Mouse (Mus musculus): ENCODE measurements around the gene Nfkbiz. TPM values are rescaled to one million over a fixed set of nuclear protein-coding genes. Genes with fewer than 3 reads are reported as not detected.

Gene Nfkbiz
- polyA plus RNA-seq, 1 experiment from 2014 or later: 16.0 TPM

DNA sequence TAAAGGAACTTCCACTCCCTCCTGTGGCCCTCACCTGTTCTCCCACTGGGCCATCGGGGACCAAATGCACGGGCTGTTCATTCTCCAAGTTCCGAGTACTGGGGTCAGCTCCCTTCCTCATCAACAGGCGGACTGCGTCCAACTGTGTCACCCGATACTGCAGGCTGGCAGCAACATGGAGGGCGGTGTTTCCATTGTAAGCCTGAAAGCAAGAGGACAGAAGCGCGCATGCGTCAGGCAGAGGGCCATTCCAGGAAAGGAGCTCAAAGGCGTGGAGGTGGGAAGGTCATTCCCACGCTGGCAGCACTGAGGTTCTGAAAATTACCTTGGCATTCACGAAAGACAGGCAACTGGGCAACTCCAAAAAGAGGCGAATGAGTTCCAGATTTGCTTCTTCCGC lies 24.8 kb downstream of the Nfkbiz start:
- H3K9ac ChIP-seq (replicated peaks; ENCODE audit: low read depth): no peak overlapping the region
- no peaks in the 10 kb centered on the region for H3K9me3 ChIP-seq (ENCODE audit: low read length)
- 83% methylated on average over 15 of the region's 15 CpGs for WGBS
- H3K27ac ChIP-seq (ENCODE audit: low read length): no peak overlapping the region
- peaks cover 56% of the 10 kb centered on the region for H3K36me3 ChIP-seq (ENCODE audit: insufficient read depth, low read length)
- no peak overlapping the region for H3K4me2 ChIP-seq (replicated peaks; ENCODE audit: low read depth, low read length)
- 0 out of 2 replicates have a peak, but pooled peaks cover 4% of the 10 kb centered on the region for H3K4me1 ChIP-seq (ENCODE audit: insufficient read depth, low read depth, low read length)
- TF ChIP-seq EP300 (IDR thresholded peaks at IDR 0.05): no peak
- TF ChIP-seq CTCF (IDR thresholded peaks at IDR 0.05): no peak
- ATAC-seq (no peak), DNase-seq (ENCODE audit: low spot score) (no peak)
- H3K27me3 ChIP-seq (replicated peaks; ENCODE audit: insufficient read depth, low read length): no peaks in the 10 kb centered on the region
- no peak overlapping the region for H3K4me3 ChIP-seq (ENCODE audit: low read depth, low read length)

DNA sequence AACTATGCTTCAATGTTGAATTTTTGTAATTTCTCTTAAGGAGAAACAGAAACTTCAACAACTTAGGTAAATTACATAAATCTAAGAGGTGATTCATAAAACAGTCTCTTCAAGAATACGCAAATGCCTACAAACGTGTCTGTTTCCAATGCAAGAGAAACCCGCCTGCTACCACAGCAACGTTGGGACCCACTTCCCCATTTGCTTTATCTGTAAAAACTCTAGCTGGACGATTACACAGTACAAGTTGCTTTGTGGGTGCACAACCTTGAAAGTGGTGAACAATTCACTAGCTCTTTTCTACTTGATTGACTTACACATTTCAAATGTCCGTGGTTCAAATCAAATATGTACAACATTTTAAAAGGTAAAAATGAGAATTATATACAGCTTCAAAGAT lies 26.9 kb downstream of the Nfkbiz start:
- H3K36me3 ChIP-seq (ENCODE audit: insufficient read depth, low read length): peaks cover 43% of the 10 kb centered on the region
- 74% methylated on average over 6 of the region's 6 CpGs for WGBS

DNA sequence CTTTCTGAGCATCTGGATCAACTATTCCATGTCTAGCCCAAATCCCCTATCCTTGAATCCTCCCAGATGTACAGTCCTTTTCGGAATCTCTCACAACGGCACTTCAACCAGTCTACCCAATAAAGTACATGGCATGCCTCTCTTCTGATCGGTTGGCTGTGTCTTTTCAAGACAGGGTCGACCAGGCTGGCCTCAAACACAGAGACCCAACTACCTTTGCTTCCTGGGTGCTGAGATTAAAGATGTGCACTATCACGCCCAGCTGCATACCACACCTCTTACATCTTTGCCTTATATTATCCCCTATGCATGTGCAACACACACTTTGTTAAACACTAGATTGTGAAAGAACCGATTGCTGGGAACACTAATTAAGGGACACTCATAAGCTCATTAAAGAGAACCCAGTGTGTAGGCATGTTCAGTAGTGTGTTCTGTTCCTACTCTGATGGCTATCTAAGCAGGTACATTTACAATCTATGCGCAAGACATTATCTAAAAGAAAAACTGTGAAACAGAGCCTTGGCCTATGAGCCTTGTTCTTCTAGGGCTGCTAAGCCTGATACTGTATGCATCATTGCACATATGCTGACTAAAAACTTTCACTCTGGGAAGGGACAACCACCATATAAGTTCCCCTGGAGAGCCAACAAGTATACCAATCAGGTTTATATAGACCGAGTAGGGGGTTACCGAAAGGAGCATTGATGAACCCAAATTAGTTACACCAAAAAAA lies 28.8 kb downstream of the Nfkbiz start:
- no peaks in the 10 kb centered on the region for H3K4me1 ChIP-seq (ENCODE audit: insufficient read depth, low read depth, low read length)
- H3K4me3 ChIP-seq (ENCODE audit: low read depth, low read length): no peak overlapping the region
- WGBS: 87% methylated on average over 9 of the region's 9 CpGs
- H3K9ac ChIP-seq (replicated peaks; ENCODE audit: low read depth): no peak overlapping the region
- H3K4me2 ChIP-seq (replicated peaks; ENCODE audit: low read depth, low read length): no peak overlapping the region
- ATAC-seq: peak; percentile 3; the same call in 1 of the 2 replicates
- TF ChIP-seq EP300 (IDR thresholded peaks at IDR 0.05) (no peak), CTCF (IDR thresholded peaks at IDR 0.05) (no peak)
- no peaks in the 10 kb centered on the region for H3K27me3 ChIP-seq (replicated peaks; ENCODE audit: insufficient read depth, low read length)
- H3K36me3 ChIP-seq (ENCODE audit: insufficient read depth, low read length): peaks cover 31% of the 10 kb centered on the region
- no peak for DNase-seq (ENCODE audit: low spot score)
- H3K27ac ChIP-seq (ENCODE audit: low read length): no peak overlapping the region
- no peaks in the 10 kb centered on the region for H3K9me3 ChIP-seq (ENCODE audit: low read length)

More for the DNA sequence above, 26.9 kb downstream of the Nfkbiz start:
- ATAC-seq (no peak), DNase-seq (ENCODE audit: low spot score) (no peak)
- H3K9me3 ChIP-seq (ENCODE audit: low read length): no peaks in the 10 kb centered on the region
- H3K9ac ChIP-seq (replicated peaks; ENCODE audit: low read depth): no peak overlapping the region
- H3K4me3 ChIP-seq (ENCODE audit: low read depth, low read length): no peak overlapping the region
- H3K4me2 ChIP-seq (replicated peaks; ENCODE audit: low read depth, low read length): no peak overlapping the region
- no peaks in the 10 kb centered on the region for H3K27me3 ChIP-seq (replicated peaks; ENCODE audit: insufficient read depth, low read length)
- no peak for TF ChIP-seq CTCF (IDR thresholded peaks at IDR 0.05)
- no peak for TF ChIP-seq EP300 (IDR thresholded peaks at IDR 0.05)
- H3K4me1 ChIP-seq (ENCODE audit: insufficient read depth, low read depth, low read length): no peaks in the 10 kb centered on the region
- no peak overlapping the region for H3K27ac ChIP-seq (ENCODE audit: low read length)

DNA sequence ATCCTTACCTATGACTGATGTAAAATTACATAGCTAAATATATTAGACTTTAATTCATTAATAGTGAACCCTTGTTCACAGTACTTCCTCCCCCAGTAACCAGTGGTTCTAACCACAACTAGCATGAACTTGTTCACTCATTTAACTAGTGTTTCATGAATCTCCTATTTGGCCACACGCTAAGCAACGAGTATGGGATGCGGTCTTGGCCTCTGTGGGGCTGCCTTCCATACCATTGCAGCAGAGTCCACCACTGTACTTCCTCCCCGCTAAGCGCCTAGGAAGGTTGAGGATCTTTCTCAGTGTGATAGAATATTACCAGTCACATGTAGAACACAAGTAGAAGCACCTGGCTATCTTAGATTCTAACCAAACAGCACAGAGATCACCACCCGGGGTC lies 29.4 kb downstream of the Nfkbiz start:
- Histone ChIP-seq H3K4me3 (ENCODE audit: low read depth, low read length) (no peak overlapping the region), H3K4me2 (replicated peaks; ENCODE audit: low read depth, low read length) (no peak overlapping the region), H3K36me3 (ENCODE audit: insufficient read depth, low read length) (peaks cover 29% of the 10 kb centered on the region), H3K9me3 (ENCODE audit: low read length) (no peaks in the 10 kb centered on the region), H3K9ac (replicated peaks; ENCODE audit: low read depth) (no peak overlapping the region), H3K27me3 (replicated peaks; ENCODE audit: insufficient read depth, low read length) (no peaks in the 10 kb centered on the region), H3K27ac (ENCODE audit: low read length) (no peak overlapping the region), H3K4me1 (ENCODE audit: insufficient read depth, low read depth, low read length) (no peaks in the 10 kb centered on the region)
- ATAC-seq: no peak
- WGBS: 96% methylated on average over 6 of the region's 6 CpGs
- no peak for DNase-seq (ENCODE audit: low spot score)
- TF ChIP-seq EP300 (IDR thresholded peaks at IDR 0.05): no peak
- no peak for TF ChIP-seq CTCF (IDR thresholded peaks at IDR 0.05)

DNA sequence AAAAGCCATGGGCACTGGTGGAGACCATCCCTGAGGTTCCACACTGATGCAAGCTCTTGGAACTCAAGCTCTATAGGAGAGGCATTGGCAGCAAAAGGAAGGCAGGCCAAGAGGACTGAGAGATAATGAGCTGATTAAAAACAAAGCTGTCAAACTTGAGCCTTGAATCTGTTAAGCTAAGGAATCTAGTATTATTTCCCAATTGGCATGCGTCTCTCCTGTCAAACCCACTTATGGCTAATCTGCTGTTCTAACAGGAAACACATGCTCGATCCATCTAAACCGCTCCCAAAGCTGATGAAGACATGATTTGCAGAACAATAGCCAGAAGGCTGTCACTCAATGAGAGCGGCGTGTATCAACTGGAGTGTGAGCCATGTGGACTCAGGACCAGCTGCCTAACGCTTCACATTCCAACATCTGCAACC lies 31.2 kb downstream of the Nfkbiz start:
- H3K4me2 ChIP-seq (replicated peaks; ENCODE audit: low read depth, low read length): no peak overlapping the region
- peak; percentile 94 for TF ChIP-seq EP300 (IDR thresholded peaks at IDR 0.05)
- no peak for TF ChIP-seq CTCF (IDR thresholded peaks at IDR 0.05)
- H3K4me1 ChIP-seq (ENCODE audit: insufficient read depth, low read depth, low read length): no peaks in the 10 kb centered on the region
- H3K9ac ChIP-seq (replicated peaks; ENCODE audit: low read depth): no peak overlapping the region
- no peak overlapping the region for H3K4me3 ChIP-seq (ENCODE audit: low read depth, low read length)
- H3K27ac ChIP-seq (ENCODE audit: low read length): no peak overlapping the region
- 14% methylated on average over 6 of the region's 6 CpGs for WGBS
- no peaks in the 10 kb centered on the region for H3K27me3 ChIP-seq (replicated peaks; ENCODE audit: insufficient read depth, low read length)
- DNase-seq (ENCODE audit: low spot score) (peak; percentile 95), ATAC-seq (peak; percentile 88)
- no peaks in the 10 kb centered on the region for H3K9me3 ChIP-seq (ENCODE audit: low read length)
- peaks cover 13% of the 10 kb centered on the region for H3K36me3 ChIP-seq (ENCODE audit: insufficient read depth, low read length)

DNA sequence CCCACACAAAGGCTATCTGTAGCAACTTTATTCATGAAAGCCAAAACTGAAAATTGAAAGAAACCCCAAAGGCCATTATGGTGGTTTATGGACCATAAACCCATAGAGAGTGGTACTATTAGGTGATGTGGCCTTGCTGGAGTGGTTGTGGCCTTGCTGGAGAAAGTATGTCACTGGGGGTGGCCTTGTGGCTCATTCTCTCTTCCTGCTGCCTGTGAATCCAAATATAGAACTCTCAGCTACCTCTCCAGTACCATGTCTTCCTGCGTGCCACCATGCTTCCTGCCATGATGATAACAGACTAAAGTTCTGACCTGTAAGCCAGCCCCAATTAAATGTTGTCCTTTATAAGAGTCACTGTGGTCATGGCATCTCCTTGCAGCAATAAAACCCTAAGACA lies 33.9 kb downstream of the Nfkbiz start:
- Histone ChIP-seq H3K9me3 (ENCODE audit: low read length) (no peaks in the 10 kb centered on the region), H3K27me3 (replicated peaks; ENCODE audit: insufficient read depth, low read length) (no peaks in the 10 kb centered on the region), H3K9ac (replicated peaks; ENCODE audit: low read depth) (no peak overlapping the region), H3K4me1 (ENCODE audit: insufficient read depth, low read depth, low read length) (no peaks in the 10 kb centered on the region), H3K36me3 (ENCODE audit: insufficient read depth, low read length) (no peaks in the 10 kb centered on the region), H3K4me2 (replicated peaks; ENCODE audit: low read depth, low read length) (no peak overlapping the region), H3K4me3 (ENCODE audit: low read depth, low read length) (no peak overlapping the region), H3K27ac (ENCODE audit: low read length) (no peak overlapping the region)
- TF ChIP-seq CTCF (IDR thresholded peaks at IDR 0.05): no peak
- no peak for TF ChIP-seq EP300 (IDR thresholded peaks at IDR 0.05)
- ATAC-seq: no peak
- 71% methylated on average over 1 of the region's 1 CpGs for WGBS
- DNase-seq (ENCODE audit: low spot score): no peak
